ENCODE assay signal across 8 mouse cellular contexts in the genomic region with DNA sequence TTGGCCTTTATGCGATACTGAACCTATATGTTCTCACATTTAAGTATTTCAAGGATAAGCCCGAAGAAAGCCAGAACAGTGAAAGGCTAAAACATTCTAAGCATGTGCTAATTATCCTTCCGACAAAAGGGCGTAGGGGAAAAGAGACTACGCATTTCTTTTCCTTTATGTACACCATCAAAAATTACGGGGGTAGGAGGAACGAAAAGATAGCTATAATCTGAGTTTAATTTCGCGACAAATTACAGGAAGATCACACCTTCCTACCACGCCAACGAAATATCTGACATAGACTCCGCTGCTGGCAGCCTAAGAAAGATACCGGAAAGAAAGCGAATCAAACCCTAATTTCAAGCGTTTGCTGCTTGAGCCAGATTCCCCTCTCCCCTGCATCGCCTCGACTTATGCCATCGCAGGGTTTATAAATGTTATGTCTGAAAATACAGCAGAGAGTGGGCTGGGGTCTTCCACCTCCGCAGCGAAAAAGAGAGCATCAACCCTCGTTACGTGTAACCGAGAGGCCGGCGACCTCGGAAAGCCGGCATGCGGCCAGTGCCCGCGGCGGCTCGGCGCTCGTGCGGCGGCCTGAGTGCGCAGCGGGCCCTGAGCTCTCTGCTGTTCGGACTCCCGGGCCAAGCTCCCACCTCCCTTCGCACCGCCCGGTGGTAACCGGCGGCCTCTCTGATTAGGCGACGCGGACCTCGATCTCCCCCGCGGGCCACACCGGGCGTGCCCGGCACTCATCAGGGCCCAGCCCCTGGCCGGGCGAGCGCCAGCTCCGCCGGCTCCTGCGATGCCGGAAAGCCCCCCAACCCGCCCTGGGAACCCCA. TPM values are rescaled to one million over a fixed set of nuclear protein-coding genes. Genes with fewer than 3 reads are reported as not detected.
DNase-seq lines count a peak whose midpoint lies in the region; ATAC-seq and TF ChIP-seq lines count a peak whose summit lies in the region.

No protein-coding gene starts in this region.

- peak; percentile 15 for DNase-seq in retina, adult 2 months (ENCODE audit: low read depth, low spot score)
- no peak for DNase-seq in retina, postnatal 1 day
- DNase-seq in kidney, postnatal 4 days, result peak; percentile 70 to 81
- DNase-seq in spleen, postnatal 10 days (ENCODE audit: low spot score in 2 of 2), result no peak
- no peak for DNase-seq in left cerebral cortex, adult 9 months (ENCODE audit: low spot score in 2 of 2)

- no peaks in the 10 kb centered on the region for H3K9me3 ChIP-seq in forebrain, embryonic 15.5 days
- no peaks in the 10 kb centered on the region for H3K9me3 ChIP-seq in midbrain, embryonic 13.5 days

- under 1% methylated on average over 62 of the region's 62 CpGs for WGBS in forebrain, embryonic 15.5 days
- WGBS in midbrain, embryonic 13.5 days, result under 1% methylated on average over 62 of the region's 62 CpGs

- no peak for TF ChIP-seq CTCF in bone marrow macrophage, adult 2 months (IDR thresholded peaks at IDR 0.05; ENCODE audit: low read depth, low read length)

- H3K27me3 ChIP-seq in forebrain, embryonic 15.5 days, result no peaks in the 10 kb centered on the region
- H3K27me3 ChIP-seq in midbrain, embryonic 13.5 days, result no peaks in the 10 kb centered on the region

- peak; percentile 90 for ATAC-seq in forebrain, embryonic 15.5 days (replicated peaks)
- peak; percentile 90 for ATAC-seq in midbrain, embryonic 13.5 days

- H3K4me1 ChIP-seq in bone marrow macrophage, adult 2 months (ENCODE audit: control insufficient read depth, insufficient read depth, low read length), result peaks cover 8% of the 10 kb centered on the region
- peaks cover 34% of the 10 kb centered on the region for H3K4me1 ChIP-seq in forebrain, embryonic 15.5 days
- peaks cover 38% of the 10 kb centered on the region for H3K4me1 ChIP-seq in midbrain, embryonic 13.5 days (replicated peaks)

- H3K9ac ChIP-seq in forebrain, embryonic 15.5 days (replicated peaks), result peak overlapping the region; percentile 75
- peak overlapping the region; percentile 96 for H3K9ac ChIP-seq in midbrain, embryonic 13.5 days (replicated peaks)

- H3K4me2 ChIP-seq in forebrain, embryonic 15.5 days (replicated peaks), result peak overlapping the region; percentile 71
- H3K4me2 ChIP-seq in midbrain, embryonic 13.5 days (replicated peaks), result peak overlapping the region; percentile 72

- H3K27ac ChIP-seq in bone marrow macrophage, adult 2 months (ENCODE audit: insufficient read depth, low read depth, low read length), result peak overlapping the region; percentile 60
- H3K27ac ChIP-seq in forebrain, embryonic 15.5 days (replicated peaks), result peak overlapping the region; percentile 88
- H3K27ac ChIP-seq in midbrain, embryonic 13.5 days, result peak overlapping the region; percentile 95

- peaks cover 19% of the 10 kb centered on the region for H3K36me3 ChIP-seq in forebrain, embryonic 15.5 days
- peaks cover 34% of the 10 kb centered on the region for H3K36me3 ChIP-seq in midbrain, embryonic 13.5 days

- TF ChIP-seq POLR2A in bone marrow macrophage, adult 2 months (IDR thresholded peaks at IDR 0.05; ENCODE audit: borderline replicate concordance, low read depth, low read length), result no peak

- H3K4me3 ChIP-seq in bone marrow macrophage, adult 2 months (ENCODE audit: insufficient read depth, low read length), result peak overlapping the region; percentile 93
- peak overlapping the region; percentile 63 for H3K4me3 ChIP-seq in forebrain, embryonic 15.5 days
- H3K4me3 ChIP-seq in midbrain, embryonic 13.5 days (replicated peaks), result peak overlapping the region; percentile 86

RNA-seq across cellular contexts. Expression of gene Pcnp, which starts 0.6 kb away (rescaled TPM):
- polyA plus RNA-seq in bone marrow macrophage, adult 2 months (2012; ENCODE audit: insufficient read depth, insufficient read length, missing spikeins), result 116 and 125 TPM in 2 replicates
- polyA plus RNA-seq in forebrain, embryonic 15.5 days (2015; fragmentation: Nextera tagmentation; extraction: Ambion mirVana), result 234 and 248 TPM in 2 replicates
- polyA plus RNA-seq in midbrain, embryonic 13.5 days (2015; fragmentation: Nextera tagmentation; extraction: Ambion mirVana), result 259 and 279 TPM in 2 replicates

RNA-seq across cellular contexts. Expression of gene Trmt10c, which starts 8.7 kb away (rescaled TPM):
- polyA plus RNA-seq in bone marrow macrophage, adult 2 months (2012; ENCODE audit: insufficient read depth, insufficient read length, missing spikeins), result 10.3 and 10.6 TPM in 2 replicates
- 25.1 and 25.7 TPM in 2 replicates for polyA plus RNA-seq in forebrain, embryonic 15.5 days (2015; fragmentation: Nextera tagmentation; extraction: Ambion mirVana)
- polyA plus RNA-seq in midbrain, embryonic 13.5 days (2015; fragmentation: Nextera tagmentation; extraction: Ambion mirVana), result 23.2 and 23.8 TPM in 2 replicates

RNA-seq across cellular contexts. Expression of gene Senp7, which starts 19.2 kb away (rescaled TPM):
- polyA plus RNA-seq in bone marrow macrophage, adult 2 months (2012; ENCODE audit: insufficient read depth, insufficient read length, missing spikeins), result 23.1 and 24.4 TPM in 2 replicates
- 57.7 and 58.4 TPM in 2 replicates for polyA plus RNA-seq in forebrain, embryonic 15.5 days (2015; fragmentation: Nextera tagmentation; extraction: Ambion mirVana)
- 65.1 and 73.7 TPM in 2 replicates for polyA plus RNA-seq in midbrain, embryonic 13.5 days (2015; fragmentation: Nextera tagmentation; extraction: Ambion mirVana)

RNA-seq across cellular contexts. Expression of gene Zbtb11, which starts 55.3 kb away (rescaled TPM):
- polyA plus RNA-seq in bone marrow macrophage, adult 2 months (2012; ENCODE audit: insufficient read depth, insufficient read length, missing spikeins), result 13.4 and 13.9 TPM in 2 replicates
- polyA plus RNA-seq in forebrain, embryonic 15.5 days (2015; fragmentation: Nextera tagmentation; extraction: Ambion mirVana), result 20.2 and 20.8 TPM in 2 replicates
- polyA plus RNA-seq in midbrain, embryonic 13.5 days (2015; fragmentation: Nextera tagmentation; extraction: Ambion mirVana), result 21.2 and 21.4 TPM in 2 replicates

Comparison
In these comparisons a context has a peak if more than half of its experiments do, and no peak if none do; other contexts are left out.
1. DNase-seq: peak in retina, adult 2 months (single experiment) and kidney, postnatal 4 days (2 of 2); none in retina, postnatal 1 day (single experiment), spleen, postnatal 10 days (0 of 2) and left cerebral cortex, adult 9 months (0 of 2).
2. Peak in every context shown above with its lines, with median percentiles within 50 percentile points of each other: H3K27ac ChIP-seq and H3K4me3 ChIP-seq.